Mouse (Mus musculus) brown adipose tissue, adult 24 weeks (tissue): ENCODE results near the gene Ggnbp2. TPM values are rescaled to one million over a fixed set of nuclear protein-coding genes. Genes with fewer than 3 reads are reported as not detected.

Experiments used
- H3K27ac ChIP-seq: fragments of 200-500 bp; replicated peaks from 2 replicates; pipeline ENCODE4 v1.5.1; 2012; ENCODE audit warnings: low read depth, mild to moderate bottlenecking, low read length
- H3K4me1 ChIP-seq: fragments of 200-500 bp; 2 replicates; pipeline ENCODE4 v1.6.1; 2012; ENCODE audit warnings: low read length, mixed read lengths; ENCODE audit not compliant: control insufficient read depth, insufficient read depth, insufficient read length
- H3K4me3 ChIP-seq: fragments of 200-500 bp; 2 replicates; pipeline ENCODE4 v1.5.1; 2012; ENCODE audit warnings: low read depth, mild to moderate bottlenecking, low read length, moderate library complexity; ENCODE audit not compliant: insufficient read depth
- polyA plus RNA-seq: library from polyadenylated mRNA; stranded (reverse); fragments of >200 nt; gene quantifications from 2 replicates; pipeline ENCODE4 v1.2.4, GENCODE M21; 2012; ENCODE audit not compliant: missing spikeins, insufficient read depth, insufficient read length

The Ggnbp2 gene
- polyA plus RNA-seq, 1 experiment, result 60.0 TPM

DNA sequence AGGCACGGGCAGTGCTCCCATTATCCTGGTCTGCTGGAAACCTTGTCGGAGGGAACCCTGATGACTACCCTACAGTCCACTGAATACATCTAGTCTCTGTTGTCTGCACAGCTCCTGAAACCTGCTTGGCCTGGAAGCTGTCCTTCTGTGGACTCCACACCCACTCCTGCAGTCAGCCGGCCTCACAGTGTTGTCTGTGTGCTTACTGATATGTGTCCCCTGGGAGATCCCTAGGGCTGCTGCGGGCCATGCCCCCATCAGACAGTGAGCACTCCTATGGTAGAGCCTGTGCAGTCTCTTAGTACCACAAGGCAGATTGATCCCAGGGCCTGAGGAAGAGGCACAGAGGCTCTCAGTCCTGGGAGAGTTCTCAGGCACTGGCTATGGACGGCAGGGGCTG is 48.1 kb downstream of the Ggnbp2 start:
- peaks cover 3% of the 10 kb centered on the region for H3K4me1 ChIP-seq
- no peak overlapping the region for H3K27ac ChIP-seq
- H3K4me3 ChIP-seq, result no peak overlapping the region

DNA sequence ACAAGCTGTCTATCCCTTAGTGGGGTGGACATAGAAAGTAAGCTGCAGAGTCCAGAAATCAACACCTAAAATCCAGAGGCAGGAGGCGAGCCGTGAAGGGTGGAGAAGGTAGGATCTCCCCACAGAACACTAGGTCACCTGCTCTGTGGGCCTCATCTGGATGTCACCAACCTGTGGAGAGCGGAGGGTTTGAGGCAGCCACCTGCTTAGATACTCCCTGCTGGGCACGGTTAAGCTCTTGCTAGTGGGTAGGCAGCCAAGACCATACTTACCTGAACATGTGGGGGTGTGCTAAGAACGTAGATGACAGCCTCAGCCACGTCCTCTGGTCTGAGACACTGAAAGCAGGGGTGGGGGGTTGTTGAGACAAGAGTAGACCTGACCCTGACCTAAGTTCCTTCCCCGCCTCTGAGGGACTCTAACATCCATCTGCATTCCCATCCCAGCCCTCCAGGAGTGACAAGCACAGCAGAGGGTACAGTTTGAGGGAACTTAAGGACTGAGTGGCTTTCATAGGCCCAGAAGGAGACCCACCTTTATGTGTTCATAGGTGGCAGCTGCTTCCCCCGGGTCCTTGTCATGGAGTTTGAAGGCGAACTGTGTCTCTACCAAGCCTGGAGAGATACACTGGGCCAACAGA is 49.4 kb downstream of the Ggnbp2 start:
- H3K4me1 ChIP-seq, result peaks cover 2% of the 10 kb centered on the region; the same call in 1 of the 2 replicates
- H3K4me3 ChIP-seq, result no peak overlapping the region
- no peak overlapping the region for H3K27ac ChIP-seq

DNA sequence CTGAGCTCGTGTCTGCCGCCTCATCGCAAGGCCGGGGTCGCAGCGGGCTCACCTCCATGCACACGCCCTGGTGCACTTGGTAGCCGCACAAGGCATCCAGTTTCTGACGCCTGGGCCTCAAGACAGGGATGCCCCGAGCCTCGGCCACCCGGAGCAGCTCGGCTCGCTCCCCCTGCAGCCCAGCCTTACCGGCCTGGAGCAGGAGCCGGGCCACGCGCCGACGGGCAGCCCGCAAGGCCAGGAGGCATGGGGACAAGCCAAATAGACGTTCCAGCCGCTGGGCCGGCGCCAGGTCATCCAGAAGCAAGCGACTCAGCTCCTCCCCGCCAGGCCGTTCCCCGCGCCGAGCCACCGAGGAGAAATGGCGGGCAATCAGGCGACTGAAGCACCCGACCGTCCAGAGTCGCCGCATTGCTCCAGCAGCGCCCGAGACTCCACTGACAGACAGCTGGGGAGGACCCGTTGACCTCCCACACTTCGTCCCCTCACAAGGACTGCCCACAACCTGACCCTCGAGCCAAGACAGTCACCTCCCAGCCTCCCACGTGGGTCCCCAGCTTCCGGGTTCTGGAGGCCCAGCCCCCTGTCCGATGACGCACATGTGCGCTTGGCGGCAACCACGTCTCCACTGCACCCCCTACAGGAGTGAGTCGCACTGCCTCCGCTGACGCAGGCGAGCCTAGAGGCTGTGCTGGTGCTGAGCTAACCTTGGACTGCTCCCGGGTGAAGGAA is 51.5 kb downstream of the Ggnbp2 start, which contains the start of gene Mrm1:
TSS of gene Mrm1 (minus strand) at position 555 of the 732 bp plus-strand sequence.
- H3K4me1 ChIP-seq, result 0 out of 2 replicates have a peak, but pooled peaks cover 2% of the 10 kb centered on the region
- H3K4me3 ChIP-seq, result peak within 1 kb of the TSS; percentile 76
- peak within 1 kb of the TSS; percentile 68 for H3K27ac ChIP-seq

DNA sequence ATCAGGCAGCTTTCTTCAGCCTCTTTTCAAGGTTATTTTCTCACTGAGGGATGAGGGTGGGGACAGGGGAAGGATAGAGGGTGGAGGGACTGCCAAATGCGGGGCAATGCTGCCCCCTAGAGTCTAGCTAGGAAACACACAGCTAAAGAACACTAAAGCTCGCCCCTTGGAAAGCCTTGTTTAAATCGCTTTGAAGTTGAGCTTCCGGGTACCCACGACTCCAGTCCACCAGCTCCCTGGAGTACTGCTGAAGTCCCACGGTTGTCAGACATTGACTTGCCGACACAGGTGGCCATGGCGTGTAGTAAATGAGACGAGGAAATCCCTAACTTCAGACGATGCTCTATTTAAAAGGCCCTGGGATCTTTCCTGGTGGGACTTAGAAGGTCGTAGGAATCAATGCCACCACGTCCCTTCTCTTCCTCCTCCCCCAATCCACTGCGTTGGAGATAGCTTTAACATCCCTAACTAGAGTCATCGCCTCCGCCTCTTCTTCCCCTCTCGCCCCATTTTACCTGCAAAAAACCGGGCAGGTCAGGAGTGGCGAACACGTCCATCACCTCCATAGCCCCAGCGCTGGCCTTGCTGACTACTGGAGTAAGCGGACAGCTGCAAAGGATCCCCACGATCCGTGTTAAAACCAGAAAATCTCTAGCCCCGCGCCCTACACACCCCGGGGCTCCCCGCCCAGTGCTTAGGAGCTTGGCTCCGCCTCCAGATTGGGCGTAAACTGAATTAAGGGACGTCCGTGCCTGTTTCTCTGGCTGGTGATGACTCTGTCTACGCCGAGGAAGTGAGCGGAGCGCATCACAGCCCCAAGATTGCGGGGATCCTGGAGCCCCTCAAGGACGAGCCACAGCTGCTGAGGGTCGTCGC is 52.3 kb downstream of the Ggnbp2 start:
- Histone ChIP-seq H3K4me1 (0 out of 2 replicates have a peak, but pooled peaks cover 2% of the 10 kb centered on the region), H3K4me3 (peak overlapping the region; percentile 76), H3K27ac (peak overlapping the region; percentile 68)

DNA sequence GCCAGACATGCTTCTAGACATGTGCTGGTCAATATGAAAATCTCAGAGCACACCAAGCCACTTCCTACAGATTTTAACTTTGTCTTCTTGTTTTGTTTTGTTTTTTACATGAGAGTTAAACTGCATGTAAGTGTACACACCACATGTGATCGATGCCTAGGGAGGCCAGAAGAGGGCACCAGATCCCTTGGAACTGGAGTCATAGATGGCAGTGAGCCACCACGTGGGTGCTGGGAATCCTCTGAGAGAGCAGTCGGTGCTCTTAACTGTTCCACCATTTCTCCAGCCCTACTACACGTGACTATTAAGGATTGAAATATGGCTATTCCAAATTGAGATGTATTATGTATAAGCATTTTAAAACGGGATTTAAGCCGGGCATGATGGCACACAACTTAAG is 53.3 kb downstream of the Ggnbp2 start:
- H3K27ac ChIP-seq, result no peak overlapping the region
- no peak overlapping the region for H3K4me3 ChIP-seq
- H3K4me1 ChIP-seq, result 0 out of 2 replicates have a peak, but pooled peaks cover 2% of the 10 kb centered on the region

DNA sequence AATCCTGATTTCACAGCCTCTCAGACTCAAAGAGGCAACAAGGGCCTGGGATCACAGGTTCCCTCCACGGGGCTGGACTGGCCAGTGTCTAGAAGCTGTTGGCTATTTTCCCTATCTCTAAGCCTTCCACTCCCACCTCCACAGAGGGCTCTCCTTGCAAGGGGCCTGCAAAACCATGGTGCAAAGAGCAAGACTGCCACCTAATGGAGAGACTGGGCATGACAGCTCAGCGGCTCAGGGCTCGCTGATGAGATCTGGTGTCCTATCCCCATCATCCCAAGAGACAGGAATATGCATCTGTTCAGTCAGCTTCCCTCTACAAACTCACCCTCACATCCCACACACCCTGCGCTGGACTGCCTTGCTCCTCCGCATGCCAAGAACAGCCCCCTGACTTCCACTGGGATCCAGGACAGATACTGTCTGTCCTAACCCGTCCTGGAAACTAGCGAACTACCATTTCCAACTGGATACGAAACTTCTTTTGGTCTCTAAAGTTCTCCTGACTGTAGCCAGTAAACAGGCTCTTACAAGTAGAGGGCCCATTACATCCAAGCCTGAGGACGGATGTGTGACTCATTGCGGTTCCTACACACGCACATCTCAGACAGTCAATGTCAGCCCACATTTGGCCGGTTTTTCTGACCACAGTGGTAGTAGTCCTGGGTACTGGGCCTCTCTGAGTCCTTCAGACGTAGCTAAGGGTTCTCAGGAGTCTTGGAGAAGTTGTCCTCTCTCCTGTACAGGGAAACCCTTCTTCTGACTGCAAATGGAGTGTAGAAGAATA is 56.7 kb downstream of the Ggnbp2 start:
- Histone ChIP-seq H3K27ac (no peak overlapping the region), H3K4me3 (no peak overlapping the region), H3K4me1 (no peaks in the 10 kb centered on the region)

DNA sequence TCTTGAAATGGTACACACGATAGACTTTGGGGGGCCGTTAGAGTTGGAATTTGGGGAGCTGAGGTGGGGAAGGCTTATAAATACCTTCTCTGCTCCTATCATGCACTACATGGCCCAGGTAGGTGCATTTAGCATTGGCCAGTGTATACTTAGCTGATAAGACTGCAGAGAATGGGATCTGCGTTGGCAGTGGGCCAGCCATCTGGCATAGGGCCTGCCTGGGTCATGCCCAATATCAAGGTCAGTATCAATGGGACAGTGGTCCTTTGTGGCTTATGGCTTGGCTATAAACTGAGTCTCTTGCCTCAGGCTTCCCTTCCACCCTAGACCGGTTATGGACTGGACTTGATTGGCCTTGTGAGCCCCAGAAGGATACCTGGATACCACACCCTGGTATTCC is 66.2 kb downstream of the Ggnbp2 start:
- Histone ChIP-seq H3K4me1 (no peaks in the 10 kb centered on the region), H3K4me3 (no peak overlapping the region), H3K27ac (no peak overlapping the region)

DNA sequence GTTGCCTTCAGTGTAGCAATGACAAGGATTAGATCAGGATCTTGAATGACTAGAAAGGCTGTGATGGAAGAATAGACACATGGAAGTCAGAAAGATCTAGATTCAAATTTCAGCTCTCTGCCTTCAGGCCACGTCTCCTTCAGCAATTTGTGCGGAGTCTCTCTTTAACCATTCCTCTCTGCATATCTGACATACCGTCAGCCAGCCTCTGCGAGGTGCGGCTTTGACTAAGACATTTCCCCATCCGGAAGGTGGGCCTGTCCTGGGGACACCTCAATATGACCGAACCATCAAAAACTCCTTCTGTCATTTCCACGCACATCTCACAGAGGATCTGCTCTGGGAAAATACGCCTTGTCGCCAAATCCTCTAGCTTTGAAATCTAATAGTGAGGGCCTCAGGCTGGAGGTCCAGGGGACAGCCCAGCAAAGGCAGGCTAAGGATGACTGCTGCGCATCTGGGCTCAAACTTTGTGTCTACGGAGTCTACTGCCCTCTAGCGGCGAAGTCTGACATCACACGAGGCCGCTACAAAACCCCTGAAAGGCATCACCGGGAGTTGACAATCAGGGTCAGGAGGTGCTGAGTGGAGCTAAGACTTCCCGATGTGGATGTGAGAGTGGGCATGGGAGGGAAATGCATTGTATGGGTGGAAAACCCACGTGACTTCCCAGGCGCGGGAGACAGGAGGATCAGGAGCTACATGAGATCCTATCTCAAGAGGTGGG is 72.8 kb downstream of the Ggnbp2 start:
- no peaks in the 10 kb centered on the region for H3K4me1 ChIP-seq
- H3K4me3 ChIP-seq, result no peak overlapping the region

DNA sequence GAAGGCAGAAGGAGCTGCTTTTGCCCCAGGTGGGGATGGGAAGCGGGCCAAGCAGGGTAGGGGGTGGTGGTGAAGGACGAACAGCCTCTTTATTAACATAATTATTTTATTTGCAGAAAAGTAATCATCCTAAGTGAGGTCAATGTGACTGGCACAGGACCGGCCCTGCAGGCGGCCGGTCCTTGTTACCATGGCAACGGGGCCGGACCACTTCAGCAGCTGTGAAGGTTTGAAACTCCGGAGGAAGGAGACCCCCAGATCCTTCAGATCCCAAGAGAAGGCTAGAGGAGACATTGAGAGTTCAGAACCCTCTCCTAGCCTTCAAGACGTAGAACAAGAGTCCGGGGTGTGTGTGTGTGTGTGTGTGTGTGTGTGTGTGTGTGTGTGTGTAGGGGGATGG is 73.6 kb downstream of the Ggnbp2 start:
- H3K4me1 ChIP-seq, result no peaks in the 10 kb centered on the region
- no peak overlapping the region for H3K4me3 ChIP-seq
- H3K27ac ChIP-seq, result no peak overlapping the region

More for the DNA sequence above, 72.8 kb downstream of the Ggnbp2 start:
- H3K27ac ChIP-seq, result no peak overlapping the region

DNA sequence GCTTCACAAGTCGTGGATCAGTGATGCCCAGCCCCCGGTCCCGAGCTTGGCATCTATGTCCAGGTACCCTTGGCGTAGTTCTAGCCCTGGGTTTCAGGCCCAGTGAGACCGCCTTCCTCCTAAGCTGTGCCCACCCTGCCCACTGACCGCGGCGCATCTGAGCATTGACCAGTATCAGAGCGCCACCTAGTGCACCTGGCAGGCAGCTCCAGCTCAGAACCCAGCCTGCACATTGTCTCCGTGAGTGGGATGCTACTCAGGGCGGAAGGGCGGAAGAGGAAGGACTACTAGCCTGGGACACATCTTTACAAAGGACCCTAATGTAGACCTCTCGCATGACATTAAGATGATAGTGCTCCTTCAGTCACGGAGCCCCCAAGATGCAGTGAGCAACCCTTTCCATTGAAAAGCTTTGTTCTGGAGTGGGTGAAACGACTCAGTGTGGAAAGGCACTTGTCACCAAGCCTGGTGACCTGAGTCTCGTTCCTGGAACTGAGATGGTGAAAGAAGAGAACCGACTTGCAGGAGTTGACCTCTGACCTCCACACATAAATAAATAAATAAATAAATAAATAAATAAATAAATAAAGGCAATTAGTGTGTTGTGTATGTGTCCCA is 76.0 kb downstream of the Ggnbp2 start:
- Histone ChIP-seq H3K4me3 (no peak overlapping the region), H3K4me1 (no peaks in the 10 kb centered on the region), H3K27ac (no peak overlapping the region)

DNA sequence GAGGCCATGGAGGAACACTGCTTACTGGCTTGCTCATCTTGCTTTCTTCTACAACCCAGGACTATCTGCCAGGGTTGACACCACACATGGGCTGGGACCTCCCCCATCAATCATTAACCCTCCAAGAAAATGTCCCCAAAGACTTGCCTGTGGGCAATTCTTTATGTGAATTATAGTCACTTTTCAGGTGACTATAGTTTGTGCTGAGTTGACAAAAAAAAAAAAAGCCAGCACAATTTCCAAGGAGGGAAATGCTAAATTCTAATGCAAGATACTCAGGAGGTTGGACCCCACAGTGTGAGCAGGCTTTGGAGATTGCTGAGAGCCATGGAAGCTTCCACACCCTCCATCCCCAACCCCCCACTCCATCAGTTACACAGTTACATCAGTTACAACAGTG is 77.1 kb downstream of the Ggnbp2 start:
- Histone ChIP-seq H3K27ac (no peak overlapping the region), H3K4me1 (no peaks in the 10 kb centered on the region), H3K4me3 (no peak overlapping the region)

DNA sequence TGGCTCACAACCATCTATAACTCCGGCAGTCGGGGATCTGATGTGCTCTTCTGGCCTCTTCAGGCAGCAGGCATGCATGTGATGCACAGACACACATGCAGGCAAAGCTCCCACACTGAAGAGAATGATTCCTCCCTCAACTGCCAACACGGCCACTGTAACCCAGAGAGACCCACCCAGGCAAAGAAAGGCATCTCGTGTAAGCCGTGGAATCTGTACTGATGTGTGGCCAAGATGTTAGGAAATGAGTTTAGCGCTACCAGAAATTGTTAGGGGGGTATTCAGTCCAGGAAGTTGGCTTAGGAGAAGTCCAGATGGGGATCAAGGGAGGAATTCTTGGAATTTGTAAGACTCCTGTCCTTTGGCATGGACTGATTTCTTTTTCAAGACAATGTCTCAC is 80.2 kb downstream of the Ggnbp2 start:
- Histone ChIP-seq H3K4me1 (no peaks in the 10 kb centered on the region), H3K4me3 (no peak overlapping the region), H3K27ac (no peak overlapping the region)
